Mouse (Mus musculus) left cerebral cortex, adult 9 months (tissue): Measurements from ENCODE around the gene Odf3l1.
A peak's percentile ranks its signal among the peaks of the same experiment; 100 is the strongest.

Experiments
- DNase-seq, 2 experiments: peaks; one replicate each; pipeline ENCODE4 v3.0.0; 2022; ENCODE audit warnings: low spot score in 2 of 2

Odf3l1 gene

GRCm38 (mm10) chr9:56881539-56882082, 17.1 kb upstream of the Odf3l1 start:
- no peak for DNase-seq

DNA sequence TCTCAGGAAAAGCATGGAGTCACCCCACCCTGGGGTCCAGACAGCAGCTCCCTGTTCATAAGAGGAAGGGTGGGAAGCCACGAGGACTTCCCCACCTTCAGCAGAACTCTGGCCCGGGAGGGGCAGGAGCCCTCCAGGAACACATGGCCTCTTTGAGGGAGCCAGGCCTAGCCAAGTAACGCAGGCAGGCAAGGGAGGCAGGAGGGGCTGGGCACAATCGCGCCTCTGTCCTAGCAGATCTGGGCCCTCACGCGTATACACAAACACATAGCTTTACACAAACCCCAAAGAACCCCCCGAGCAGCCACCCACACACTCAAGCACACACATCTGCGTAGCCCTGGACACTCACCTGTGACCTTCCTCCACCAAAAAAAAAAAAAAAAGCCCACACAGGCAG, 16.3 kb upstream of the Odf3l1 start:
- no peak for DNase-seq

GRCm38 (mm10) chr9:56877284-56877683, 12.8 kb upstream of the Odf3l1 start:
- DNase-seq: no peak

- no peak for DNase-seq
These were observed 12.3 kb upstream of the Odf3l1 start for GRCm38 (mm10) chr9:56876784-56877183.

DNA sequence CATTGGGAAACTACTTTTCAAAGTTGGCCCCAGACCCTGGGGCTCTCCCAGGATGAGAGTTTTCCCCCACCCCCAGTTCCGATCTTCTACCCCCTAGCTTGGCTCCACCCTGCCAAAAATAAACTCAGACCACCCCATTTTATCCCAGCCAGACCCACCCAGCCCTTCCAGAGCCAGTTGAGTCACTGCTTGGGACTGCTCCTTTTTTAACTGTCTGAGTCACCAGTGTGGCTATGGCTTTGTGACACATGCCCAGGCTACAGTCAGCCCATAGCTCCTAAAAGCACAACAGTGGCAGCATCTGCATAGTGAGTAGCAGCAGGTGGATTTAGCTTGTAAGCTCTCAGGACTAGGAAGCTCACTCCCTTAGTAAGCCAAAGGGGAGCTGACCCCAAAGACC, 8.6 kb upstream of the Odf3l1 start:
- no peak for DNase-seq

- DNase-seq: no peak
These were observed 7.8 kb upstream of the Odf3l1 start for GRCm38 (mm10) chr9:56872105-56872903.

- DNase-seq: no peak
These were observed 6.7 kb upstream of the Odf3l1 start for GRCm38 (mm10) chr9:56871191-56871590.

- DNase-seq: no peak
These were observed 6.3 kb upstream of the Odf3l1 start for GRCm38 (mm10) chr9:56870778-56871177.

GRCm38 (mm10) chr9:56869552-56869951, 5.1 kb upstream of the Odf3l1 start:
- DNase-seq: peak; percentile 71 to 92

DNA sequence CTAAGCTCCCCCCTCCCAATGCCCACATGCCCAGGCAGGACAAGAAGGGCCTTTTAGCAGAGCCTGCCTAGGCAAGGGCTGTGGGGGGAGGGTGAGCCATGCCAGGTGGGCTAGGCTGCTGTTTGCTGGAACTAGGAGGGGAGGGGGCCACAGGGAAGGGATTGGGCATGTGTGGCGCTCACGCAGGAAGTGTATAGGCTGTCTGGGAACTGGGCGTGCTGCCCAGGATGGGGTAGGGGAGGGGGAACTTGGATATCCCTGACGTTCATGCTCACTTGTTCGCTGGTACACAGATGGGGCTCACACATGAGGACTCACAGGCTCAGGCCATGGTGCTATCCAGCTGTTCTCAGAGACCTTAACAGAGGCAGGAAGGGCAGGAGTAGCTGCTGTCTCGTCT, 3.8 kb upstream of the Odf3l1 start:
- peak in 1 of 2 experiments; percentile 67 for DNase-seq

- no peak for DNase-seq
These were observed 2.0 kb upstream of the Odf3l1 start for GRCm38 (mm10) chr9:56866430-56866829.

- DNase-seq: no peak
These were observed 1.4 kb upstream of the Odf3l1 start for GRCm38 (mm10) chr9:56865673-56866400.

GRCm38 (mm10) chr9:56864832-56865231, 353 bp upstream of the Odf3l1 start, which contains the start of gene Cspg4:
TSS of gene Cspg4 (plus strand) at chr9:56865033.
- DNase-seq: no peak

DNA sequence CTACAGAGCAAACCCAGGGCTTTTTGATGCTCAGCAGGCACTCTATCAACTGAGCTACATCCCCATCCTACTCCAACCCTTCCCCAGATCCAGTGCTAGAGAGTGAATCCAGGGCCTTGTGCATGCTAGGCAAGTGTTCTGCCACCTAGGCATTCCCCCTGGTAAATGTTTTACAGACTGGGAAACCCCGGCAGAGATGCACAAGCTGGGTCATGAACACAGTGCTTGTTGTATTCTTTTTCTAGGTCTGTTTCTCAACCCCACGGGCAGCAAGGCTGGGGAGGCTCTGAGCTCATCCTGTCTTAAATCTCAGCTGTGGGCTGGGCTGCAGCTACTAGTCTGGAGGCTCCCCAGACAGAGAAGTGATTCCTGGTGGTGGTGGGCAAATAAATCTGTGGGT, 1.6 kb downstream of the Odf3l1 start:
- no peak for DNase-seq

DNA sequence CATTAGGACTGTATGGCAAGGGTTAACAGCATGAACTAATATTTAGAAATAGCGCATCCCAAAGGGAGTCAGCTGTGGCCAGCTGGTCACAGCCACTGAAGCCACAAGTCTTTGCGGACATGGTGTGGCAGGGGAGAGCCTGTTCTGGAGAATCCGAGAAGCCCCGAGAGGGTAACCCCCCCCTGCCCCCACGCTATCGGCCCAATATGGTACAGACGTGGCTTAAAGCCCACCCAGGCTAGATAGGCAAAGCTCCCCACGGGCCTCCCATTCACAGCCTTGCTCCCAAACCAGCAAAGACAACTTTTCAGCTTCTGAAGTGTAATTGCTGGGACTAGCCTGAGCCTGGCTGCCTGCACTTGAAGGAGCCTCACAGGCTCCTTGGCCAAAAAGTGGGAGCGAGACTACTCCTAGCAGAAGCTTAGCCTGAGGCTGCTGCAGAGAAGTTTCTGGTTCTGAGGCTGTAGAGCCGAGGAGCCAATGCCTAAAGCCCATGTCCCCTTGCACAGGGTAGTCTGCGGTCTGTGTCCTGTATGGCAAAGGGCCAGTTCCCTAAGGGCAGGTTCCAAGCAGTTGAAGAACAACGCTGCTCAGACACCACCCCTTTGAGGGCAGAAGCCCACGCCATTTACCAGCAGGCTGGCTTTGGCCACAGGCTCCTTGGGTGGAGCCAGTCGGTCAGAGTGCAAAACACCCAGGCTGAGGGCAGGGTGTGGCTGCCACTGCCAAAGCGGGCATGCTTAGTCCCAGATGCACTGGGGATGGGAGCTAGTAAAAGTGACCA, 3.8 kb downstream of the Odf3l1 start:
- DNase-seq: no peak

- no peak for DNase-seq
These were observed 4.4 kb downstream of the Odf3l1 start for GRCm38 (mm10) chr9:56860035-56860434.

GRCm38 (mm10) chr9:56857463-56857862, 7.0 kb downstream of the Odf3l1 start:
- DNase-seq: no peak

DNA sequence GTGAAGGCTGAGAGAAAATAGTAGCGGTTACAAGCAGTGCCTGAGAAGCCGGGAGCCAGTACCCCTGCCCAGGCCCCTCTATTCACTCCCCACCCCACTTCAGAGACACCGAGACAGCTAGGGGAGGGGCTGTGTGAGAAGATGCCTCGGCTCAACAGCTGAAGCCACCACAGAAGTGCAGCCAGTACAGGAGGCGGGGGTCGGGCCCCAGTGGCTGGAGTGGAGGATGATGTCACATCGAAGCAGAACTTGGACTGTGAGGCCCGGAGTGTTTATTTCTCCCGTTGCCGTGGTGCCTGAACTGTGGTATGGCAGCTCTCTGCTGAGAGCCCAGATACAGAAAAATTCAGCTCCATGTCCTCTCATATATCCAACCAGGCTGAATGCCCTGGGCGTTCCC, 12.7 kb downstream of the Odf3l1 start:
- no peak for DNase-seq

DNA sequence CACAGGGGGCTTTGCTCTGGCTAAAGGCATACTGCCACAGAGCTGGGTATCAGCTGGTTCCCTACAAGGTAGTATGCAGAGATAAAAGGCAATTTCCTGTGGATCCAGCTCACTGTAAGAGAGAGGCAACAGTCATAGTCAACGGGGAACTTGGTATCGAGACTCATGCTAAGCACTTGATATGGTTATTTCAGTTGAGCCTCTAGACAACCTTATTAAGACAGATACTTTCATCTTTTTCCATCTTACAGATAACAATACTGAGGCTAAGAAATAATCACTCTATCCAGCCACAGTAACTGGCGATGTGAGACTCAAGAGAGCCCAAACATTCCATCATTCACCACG, 13.6 kb downstream of the Odf3l1 start:
- no peak for DNase-seq

DNA sequence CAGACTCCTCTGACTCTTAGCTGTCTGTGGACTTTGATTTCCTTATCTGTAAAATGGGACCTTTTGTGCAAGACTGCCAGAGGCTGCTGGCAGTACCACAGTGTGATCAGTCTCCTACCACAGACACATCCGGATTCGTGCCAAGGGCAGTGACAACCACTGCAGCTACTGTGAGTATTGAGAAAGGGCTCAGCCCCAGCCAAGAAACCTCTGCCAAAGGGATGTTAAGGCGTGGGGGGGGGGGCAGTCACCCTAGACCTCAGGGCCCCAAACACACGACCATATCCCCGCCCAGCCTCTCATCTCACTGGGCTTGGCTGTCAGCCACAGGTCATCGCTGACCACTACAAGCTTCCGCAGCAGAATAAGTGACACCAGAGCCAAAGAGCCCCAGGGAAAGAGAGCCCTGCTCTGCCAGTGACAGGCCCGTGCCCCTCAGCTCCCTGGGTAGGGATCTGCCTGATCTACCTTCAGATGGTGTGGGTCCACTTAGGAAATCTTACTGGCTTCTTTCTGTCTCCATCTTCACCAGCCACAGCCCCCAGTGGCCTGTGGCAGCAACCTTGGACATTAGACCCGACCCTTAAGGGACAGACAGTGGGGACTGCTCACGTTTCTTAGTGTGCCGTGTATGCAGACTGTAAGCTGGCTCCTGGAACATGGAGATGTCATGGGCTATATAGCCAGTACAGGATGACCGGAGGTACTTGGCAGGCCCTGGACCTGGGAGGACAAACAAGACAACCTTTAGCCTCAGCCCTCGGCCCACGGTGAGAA, 14.2 kb downstream of the Odf3l1 start:
- no peak for DNase-seq

DNA sequence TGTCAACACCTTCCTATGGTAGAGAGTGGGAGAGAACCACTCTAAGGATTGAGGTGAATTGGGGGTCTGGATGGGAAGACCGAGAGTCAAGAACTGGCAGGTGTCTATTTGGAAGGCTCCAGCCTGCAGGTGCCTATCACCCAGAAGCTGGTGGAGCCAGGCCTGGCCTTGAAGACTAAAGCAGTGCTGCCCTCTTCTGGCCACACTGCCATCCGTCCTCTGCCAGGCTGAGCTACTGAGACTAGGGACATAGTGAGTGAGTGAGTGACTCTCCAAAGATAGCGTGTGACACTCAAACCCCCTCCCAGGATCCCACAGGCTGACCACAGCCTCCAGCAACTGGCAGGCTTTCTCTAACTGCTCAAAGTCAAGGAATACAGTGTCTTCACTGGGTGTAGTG, 17.0 kb downstream of the Odf3l1 start:
- DNase-seq: peak in 1 of 2 experiments; percentile 83
